Mouse (Mus musculus) ES-CJ7 (cell line): ENCODE results near the gene Snx29.

ENCODE experiments used
- DNase-seq: peaks from one replicate; pipeline ENCODE4 v3.0.0; 2011; ENCODE audit warnings: low read depth, low spot score

Snx29 gene

GRCm38 (mm10) chr16:11685735-11686340, 363.1 kb downstream of the Snx29 start:
- DNase-seq = no peak

- DNase-seq = no peak
Observed at GRCm38 (mm10) chr16:11687836-11688235, 365.1 kb downstream of the Snx29 start.

- no peak for DNase-seq
Observed at GRCm38 (mm10) chr16:11688281-11689005, 365.7 kb downstream of the Snx29 start.

GRCm38 (mm10) chr16:11690097-11690496, 367.4 kb downstream of the Snx29 start:
- no peak for DNase-seq

- no peak for DNase-seq
Observed at GRCm38 (mm10) chr16:11690756-11691155, 368.0 kb downstream of the Snx29 start.

- no peak for DNase-seq
Observed at GRCm38 (mm10) chr16:11691487-11692200, 368.9 kb downstream of the Snx29 start.

GRCm38 (mm10) chr16:11692744-11693143, 370.0 kb downstream of the Snx29 start:
- DNase-seq = no peak

GRCm38 (mm10) chr16:11694386-11694785, 371.7 kb downstream of the Snx29 start:
- DNase-seq = no peak

GRCm38 (mm10) chr16:11696767-11697166, 374.1 kb downstream of the Snx29 start:
- DNase-seq = peak; percentile 34

GRCm38 (mm10) chr16:11697710-11698357, 375.1 kb downstream of the Snx29 start:
- peak; percentile 11 for DNase-seq

- DNase-seq = no peak
Observed at GRCm38 (mm10) chr16:11701579-11701978, 378.9 kb downstream of the Snx29 start.

GRCm38 (mm10) chr16:11704096-11704495, 381.4 kb downstream of the Snx29 start:
- DNase-seq = no peak

- no peak for DNase-seq
Observed at GRCm38 (mm10) chr16:11705456-11705855, 382.7 kb downstream of the Snx29 start.

GRCm38 (mm10) chr16:11708097-11708496, 385.4 kb downstream of the Snx29 start:
- no peak for DNase-seq

GRCm38 (mm10) chr16:11709382-11709781, 386.7 kb downstream of the Snx29 start:
- DNase-seq = no peak

GRCm38 (mm10) chr16:11709999-11710667, 387.4 kb downstream of the Snx29 start:
- DNase-seq = no peak

- DNase-seq = no peak
Observed at GRCm38 (mm10) chr16:11713265-11713865, 390.7 kb downstream of the Snx29 start.

GRCm38 (mm10) chr16:11716932-11717331, 394.2 kb downstream of the Snx29 start:
- no peak for DNase-seq

- DNase-seq = no peak
Observed at GRCm38 (mm10) chr16:11725901-11726300, 403.2 kb downstream of the Snx29 start.

GRCm38 (mm10) chr16:11727331-11727730, 404.6 kb downstream of the Snx29 start:
- no peak for DNase-seq

- DNase-seq = no peak
Observed at GRCm38 (mm10) chr16:11728131-11728530, 405.4 kb downstream of the Snx29 start.
